Mouse (Mus musculus) bone marrow, adult 2 months (tissue): ENCODE results near the gene Pwp2.

Source experiments
- CTCF ChIP-seq: fragments of 200-500 bp; IDR thresholded peaks from 2 replicates; pipeline ENCODE4 v1.5.1; 2011; ENCODE audit warnings: low read length, control low read depth; ENCODE audit not compliant: control insufficient read depth, insufficient read depth
- POLR2A ChIP-seq: fragments of 200-500 bp; IDR thresholded peaks from 2 replicates; pipeline ENCODE4 v1.6.1; 2011; ENCODE audit warnings: low read depth, mild to moderate bottlenecking, control low read depth, low read length, borderline replicate concordance; ENCODE audit not compliant: control insufficient read depth

GRCm38 (mm10) chr10:78147908-78148441 lies 37.0 kb downstream of the Pwp2 start:
- no peak for TF ChIP-seq CTCF
- no peak for TF ChIP-seq POLR2A
